Mouse (Mus musculus): Measurements from ENCODE around the gene Rpp30.

The Rpp30 gene

DNA sequence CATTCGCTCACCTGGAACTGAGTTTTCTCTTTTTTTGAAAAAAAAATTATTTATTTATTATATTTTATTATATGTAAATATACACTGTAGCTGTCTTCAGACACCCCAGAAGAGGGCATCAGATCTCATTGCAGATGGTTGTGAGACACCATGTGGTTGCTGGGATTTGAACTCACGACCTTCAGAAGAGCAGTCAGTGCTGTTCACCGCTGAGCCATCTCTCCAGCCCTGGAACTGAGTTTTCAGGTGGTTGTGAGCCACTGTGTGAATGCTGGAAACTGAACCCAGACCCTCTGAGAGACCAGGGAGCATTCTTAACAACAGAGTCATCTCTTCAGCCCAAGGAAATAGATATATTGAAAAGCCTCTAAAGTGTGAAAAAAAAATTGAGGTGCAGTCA is 44.9 kb downstream of the Rpp30 start:
- DNase-seq (ENCODE audit: low spot score in 2 of 2): no peak

DNA sequence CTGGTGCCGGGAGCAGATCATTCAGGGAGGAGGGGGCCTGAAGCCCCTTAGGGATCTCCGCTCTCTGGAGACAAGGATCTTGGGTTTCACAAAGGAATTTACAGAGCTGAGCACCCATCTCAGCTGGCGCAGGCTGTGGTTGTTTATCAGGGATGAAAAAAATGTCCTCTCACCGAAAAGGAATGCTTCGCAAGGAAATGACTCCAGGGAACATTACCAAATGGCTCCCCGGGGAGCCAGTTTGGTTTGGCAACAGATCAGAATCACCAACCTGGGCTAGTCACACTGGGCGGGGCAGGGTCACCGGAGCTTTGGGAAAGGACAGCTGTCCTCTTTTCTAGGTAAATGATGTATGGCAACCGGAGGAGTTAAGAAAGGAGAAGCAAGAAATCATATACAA is 45.7 kb downstream of the Rpp30 start:
- no peak for DNase-seq (ENCODE audit: low spot score in 2 of 2)

DNA sequence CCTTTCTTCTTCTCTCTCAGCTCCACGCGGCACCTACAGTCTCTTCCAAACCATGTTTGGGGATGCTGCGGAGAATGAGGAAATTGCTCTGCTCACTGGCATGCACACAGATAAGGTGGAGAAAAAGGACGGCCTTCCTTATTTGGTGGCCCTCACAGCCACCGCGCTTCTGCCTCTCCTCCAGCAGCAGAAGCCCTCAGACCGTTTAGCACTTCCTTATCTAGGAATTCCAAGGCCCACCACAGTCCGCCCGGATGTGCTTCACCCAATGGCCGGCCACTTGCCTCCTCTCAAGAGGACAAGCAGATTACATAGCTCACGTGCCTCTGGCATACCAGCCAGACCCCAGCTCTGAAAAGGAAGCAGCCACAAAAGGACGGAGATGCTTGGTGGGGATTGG is 46.1 kb downstream of the Rpp30 start:
- no peak for DNase-seq (ENCODE audit: low spot score in 2 of 2)

DNA sequence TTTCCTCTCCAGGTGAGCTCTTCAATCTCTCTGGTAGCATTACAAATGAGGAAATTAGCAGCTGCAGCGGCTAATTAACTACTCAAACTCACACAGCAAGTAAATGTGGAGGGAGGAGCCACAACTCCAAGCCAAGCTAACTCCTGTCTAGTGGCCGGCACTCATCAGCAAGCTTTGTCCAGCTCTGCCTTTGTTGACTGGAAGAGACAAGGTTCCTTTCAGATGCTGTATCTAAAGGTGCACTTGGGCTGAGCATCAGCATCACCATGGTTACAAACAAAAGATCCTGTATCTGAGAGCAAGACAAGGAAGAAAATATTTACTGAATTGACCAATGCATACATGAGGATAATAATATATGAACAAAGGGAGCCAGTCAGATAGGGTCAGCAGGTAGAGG is 46.7 kb downstream of the Rpp30 start:
- DNase-seq (ENCODE audit: low spot score in 2 of 2): no peak

DNA sequence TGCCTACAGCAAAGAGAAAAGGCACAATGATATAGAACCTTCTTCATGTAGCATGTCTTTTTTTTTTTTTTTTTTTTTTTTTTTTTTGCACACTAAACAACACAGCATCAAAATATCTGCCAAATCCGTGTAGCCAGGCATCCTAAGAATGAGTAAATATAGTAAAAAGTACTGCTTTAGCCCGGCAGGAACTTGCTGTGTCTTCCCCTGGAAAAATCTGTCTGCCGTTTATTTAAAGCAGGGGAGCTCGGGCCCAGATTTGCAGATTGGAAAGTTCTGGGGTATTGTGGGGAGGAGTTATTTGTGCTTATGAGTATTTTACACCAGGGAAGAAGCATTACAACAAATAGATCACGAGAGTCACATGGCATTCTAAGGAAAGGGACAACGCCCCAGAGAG is 48.5 kb downstream of the Rpp30 start:
- DNase-seq (ENCODE audit: low spot score in 2 of 2): no peak

DNA sequence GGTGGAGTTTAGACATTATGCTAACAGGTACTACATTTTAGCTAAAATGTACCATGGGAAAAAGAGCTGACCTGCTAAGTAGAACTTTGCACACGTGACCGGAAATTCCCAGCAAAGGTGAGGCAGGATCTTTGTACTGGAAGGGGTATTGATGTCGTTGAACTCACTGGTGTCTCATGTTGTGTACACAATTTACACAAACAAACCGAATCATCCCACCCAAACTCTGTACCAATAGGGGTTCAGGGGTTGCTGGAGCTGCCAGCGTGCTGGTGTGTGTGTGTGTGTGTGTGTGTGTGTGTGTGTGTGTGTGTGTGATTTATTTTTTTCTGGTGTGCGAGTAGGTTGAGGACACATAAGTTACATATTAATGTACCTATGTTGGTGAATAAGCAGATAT is 49.5 kb downstream of the Rpp30 start:
- DNase-seq (ENCODE audit: low spot score in 2 of 2): no peak

DNA sequence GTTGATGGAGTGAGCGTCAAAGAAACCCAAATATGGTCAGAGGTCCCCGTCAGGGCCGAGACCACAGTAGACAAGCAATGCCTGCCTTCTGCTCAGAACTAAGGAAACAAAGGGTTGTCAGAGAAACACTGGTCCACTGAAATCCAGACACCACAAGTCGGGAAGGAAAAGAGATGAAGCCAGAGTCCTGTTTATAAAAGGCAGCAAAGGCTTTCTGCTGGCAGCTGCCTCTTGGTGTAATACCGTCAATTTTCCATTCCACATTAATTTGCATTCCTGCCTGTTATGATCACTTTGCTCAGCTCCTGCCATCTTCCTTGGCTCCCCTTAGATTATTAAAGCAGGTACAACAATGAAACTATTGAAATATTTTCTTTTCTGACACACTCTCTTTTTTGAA is 50.2 kb downstream of the Rpp30 start:
- no peak for DNase-seq (ENCODE audit: low spot score in 2 of 2)

DNA sequence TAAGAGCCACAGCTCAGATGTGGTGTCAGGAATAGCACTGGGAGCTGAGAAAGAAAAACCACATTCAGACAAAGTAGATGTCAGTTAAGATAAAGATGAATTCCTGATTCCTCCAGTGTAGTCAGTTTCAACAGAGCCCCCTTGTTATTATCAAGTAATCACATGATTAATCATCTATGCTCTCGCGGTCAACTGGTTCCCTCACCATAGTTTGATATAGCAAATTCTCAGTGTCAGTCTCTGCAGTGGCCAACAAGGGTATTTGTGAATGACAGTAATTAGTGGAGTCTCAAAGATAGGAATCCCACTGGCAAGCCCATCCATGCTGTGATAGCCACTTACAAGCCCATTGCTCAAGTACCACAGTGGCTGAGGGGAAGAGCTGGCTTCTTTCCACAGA is 60.1 kb downstream of the Rpp30 start:
- DNase-seq (ENCODE audit: low spot score in 2 of 2): no peak

GRCm38 (mm10) chr19:36148578-36148977 is 65.1 kb downstream of the Rpp30 start:
- no peak for DNase-seq (ENCODE audit: low spot score in 2 of 2)

- DNase-seq (ENCODE audit: low spot score in 2 of 2): no peak
Measured at GRCm38 (mm10) chr19:36150241-36151007, 66.9 kb downstream of the Rpp30 start.

Measured in cerebellum, postnatal 4 days (tissue).